Mouse (Mus musculus): Measurements from ENCODE around the gene Acaa1b. TPM values are rescaled to one million over a fixed set of nuclear protein-coding genes. Genes with fewer than 3 reads are reported as not detected.

The Acaa1b gene
- polyA plus RNA-seq, 1 experiment from 2014 or later, result 13.5 TPM

GRCm38 (mm10) chr9:119128436-119129181, 28.3 kb downstream of the Acaa1b start:
- Histone ChIP-seq H3K4me1 (ENCODE audit: control insufficient read depth, insufficient read depth, low read length) (0 out of 2 replicates have a peak, but pooled peaks cover 4% of the 10 kb centered on the region), H3K4me3 (ENCODE audit: low read length) (no peak overlapping the region), H3K9me3 (ENCODE audit: control insufficient read depth, low read length) (no peaks in the 10 kb centered on the region), H3K36me3 (ENCODE audit: control insufficient read depth, insufficient read depth, low read length) (no peaks in the 10 kb centered on the region), H3K4me2 (replicated peaks; ENCODE audit: low read depth, low read length) (no peak overlapping the region), H3K27ac (ENCODE audit: low read depth, low read length) (no peak overlapping the region), H3K9ac (ENCODE audit: low read depth, low read length) (no peak overlapping the region), H3K27me3 (ENCODE audit: control insufficient read depth, insufficient read depth, low read length) (no peaks in the 10 kb centered on the region)
- 0 out of 2 replicates have a peak, but pooled peaks have one; percentile 18 for ATAC-seq (ENCODE audit: low FRiP score, low TSS enrichment)
- 87% methylated on average over 12 of the region's 12 CpGs for WGBS

GRCm38 (mm10) chr9:119122596-119123369, 34.1 kb downstream of the Acaa1b start:
- H3K4me1 ChIP-seq (ENCODE audit: control insufficient read depth, insufficient read depth, low read length), result peaks cover 17% of the 10 kb centered on the region
- no peaks in the 10 kb centered on the region for H3K27me3 ChIP-seq (ENCODE audit: control insufficient read depth, insufficient read depth, low read length)
- no peaks in the 10 kb centered on the region for H3K9me3 ChIP-seq (ENCODE audit: control insufficient read depth, low read length)
- H3K36me3 ChIP-seq (ENCODE audit: control insufficient read depth, insufficient read depth, low read length), result no peaks in the 10 kb centered on the region
- H3K4me2 ChIP-seq (replicated peaks; ENCODE audit: low read depth, low read length), result no peak overlapping the region
- no peak for ATAC-seq (ENCODE audit: low FRiP score, low TSS enrichment)
- no peak overlapping the region for H3K27ac ChIP-seq (ENCODE audit: low read depth, low read length)
- no peak overlapping the region for H3K9ac ChIP-seq (ENCODE audit: low read depth, low read length)
- no peak overlapping the region for H3K4me3 ChIP-seq (ENCODE audit: low read length)
- WGBS, result 78% methylated on average over 18 of the region's 18 CpGs

GRCm38 (mm10) chr9:119120168-119120560, 36.7 kb downstream of the Acaa1b start:
- Histone ChIP-seq H3K9ac (ENCODE audit: low read depth, low read length) (no peak overlapping the region), H3K4me2 (replicated peaks; ENCODE audit: low read depth, low read length) (0 out of 2 replicates have a peak overlapping the region, but pooled peaks have one; percentile 5), H3K9me3 (ENCODE audit: control insufficient read depth, low read length) (no peaks in the 10 kb centered on the region), H3K27me3 (ENCODE audit: control insufficient read depth, insufficient read depth, low read length) (no peaks in the 10 kb centered on the region), H3K4me3 (ENCODE audit: low read length) (no peak overlapping the region), H3K27ac (ENCODE audit: low read depth, low read length) (no peak overlapping the region), H3K4me1 (ENCODE audit: control insufficient read depth, insufficient read depth, low read length) (peaks cover 17% of the 10 kb centered on the region), H3K36me3 (ENCODE audit: control insufficient read depth, insufficient read depth, low read length) (no peaks in the 10 kb centered on the region)
- no peak for ATAC-seq (ENCODE audit: low FRiP score, low TSS enrichment)
- 53% methylated on average over 3 of the region's 3 CpGs for WGBS

GRCm38 (mm10) chr9:119119409-119120167, 37.3 kb downstream of the Acaa1b start:
- WGBS, result 68% methylated on average over 19 of the region's 19 CpGs
- H3K36me3 ChIP-seq (ENCODE audit: control insufficient read depth, insufficient read depth, low read length), result no peaks in the 10 kb centered on the region
- 0 out of 2 replicates have a peak overlapping the region, but pooled peaks have one; percentile 17 for H3K4me2 ChIP-seq (replicated peaks; ENCODE audit: low read depth, low read length)
- H3K4me3 ChIP-seq (ENCODE audit: low read length), result no peak overlapping the region
- peak; percentile 77 for ATAC-seq (ENCODE audit: low FRiP score, low TSS enrichment)
- no peak overlapping the region for H3K9ac ChIP-seq (ENCODE audit: low read depth, low read length)
- H3K9me3 ChIP-seq (ENCODE audit: control insufficient read depth, low read length), result no peaks in the 10 kb centered on the region
- no peaks in the 10 kb centered on the region for H3K27me3 ChIP-seq (ENCODE audit: control insufficient read depth, insufficient read depth, low read length)
- H3K27ac ChIP-seq (ENCODE audit: low read depth, low read length), result peak overlapping the region; percentile 55; the same call in 1 of the 2 replicates
- H3K4me1 ChIP-seq (ENCODE audit: control insufficient read depth, insufficient read depth, low read length), result peaks cover 17% of the 10 kb centered on the region

- 86% methylated on average over 17 of the region's 17 CpGs for WGBS
- Histone ChIP-seq H3K4me3 (ENCODE audit: low read length) (no peak overlapping the region), H3K9me3 (ENCODE audit: control insufficient read depth, low read length) (no peaks in the 10 kb centered on the region), H3K36me3 (ENCODE audit: control insufficient read depth, insufficient read depth, low read length) (no peaks in the 10 kb centered on the region), H3K9ac (ENCODE audit: low read depth, low read length) (no peak overlapping the region), H3K4me2 (replicated peaks; ENCODE audit: low read depth, low read length) (no peak overlapping the region), H3K27me3 (ENCODE audit: control insufficient read depth, insufficient read depth, low read length) (no peaks in the 10 kb centered on the region), H3K27ac (ENCODE audit: low read depth, low read length) (no peak overlapping the region), H3K4me1 (ENCODE audit: control insufficient read depth, insufficient read depth, low read length) (peaks cover 5% of the 10 kb centered on the region; the same call in 1 of the 2 replicates)
- no peak for ATAC-seq (ENCODE audit: low FRiP score, low TSS enrichment)
These were observed 42.0 kb downstream of the Acaa1b start for GRCm38 (mm10) chr9:119114911-119115310.

- H3K9ac ChIP-seq (ENCODE audit: low read depth, low read length), result no peak overlapping the region
- H3K9me3 ChIP-seq (ENCODE audit: control insufficient read depth, low read length), result no peaks in the 10 kb centered on the region
- peak overlapping the region; percentile 32; the same call in 1 of the 2 replicates for H3K27ac ChIP-seq (ENCODE audit: low read depth, low read length)
- H3K4me1 ChIP-seq (ENCODE audit: control insufficient read depth, insufficient read depth, low read length), result no peaks in the 10 kb centered on the region
- no peak overlapping the region for H3K4me2 ChIP-seq (replicated peaks; ENCODE audit: low read depth, low read length)
- WGBS, result 43% methylated on average over 3 of the region's 3 CpGs
- H3K36me3 ChIP-seq (ENCODE audit: control insufficient read depth, insufficient read depth, low read length), result no peaks in the 10 kb centered on the region
- no peak overlapping the region for H3K4me3 ChIP-seq (ENCODE audit: low read length)
- no peaks in the 10 kb centered on the region for H3K27me3 ChIP-seq (ENCODE audit: control insufficient read depth, insufficient read depth, low read length)
- ATAC-seq (ENCODE audit: low FRiP score, low TSS enrichment), result 0 out of 2 replicates have a peak, but pooled peaks have one; percentile 11
These were observed 46.3 kb downstream of the Acaa1b start for GRCm38 (mm10) chr9:119110640-119111039.

GRCm38 (mm10) chr9:119109685-119110353, 47.1 kb downstream of the Acaa1b start:
- Histone ChIP-seq H3K4me1 (ENCODE audit: control insufficient read depth, insufficient read depth, low read length) (no peaks in the 10 kb centered on the region), H3K36me3 (ENCODE audit: control insufficient read depth, insufficient read depth, low read length) (no peaks in the 10 kb centered on the region), H3K9me3 (ENCODE audit: control insufficient read depth, low read length) (no peaks in the 10 kb centered on the region), H3K27ac (ENCODE audit: low read depth, low read length) (no peak overlapping the region), H3K4me2 (replicated peaks; ENCODE audit: low read depth, low read length) (no peak overlapping the region), H3K27me3 (ENCODE audit: control insufficient read depth, insufficient read depth, low read length) (no peaks in the 10 kb centered on the region), H3K9ac (ENCODE audit: low read depth, low read length) (no peak overlapping the region), H3K4me3 (ENCODE audit: low read length) (no peak overlapping the region)
- 70% methylated on average over 12 of the region's 12 CpGs for WGBS
- no peak for ATAC-seq (ENCODE audit: low FRiP score, low TSS enrichment)

- no peaks in the 10 kb centered on the region for H3K4me1 ChIP-seq (ENCODE audit: control insufficient read depth, insufficient read depth, low read length)
- no peaks in the 10 kb centered on the region for H3K27me3 ChIP-seq (ENCODE audit: control insufficient read depth, insufficient read depth, low read length)
- H3K4me3 ChIP-seq (ENCODE audit: low read length), result no peak overlapping the region
- no peak overlapping the region for H3K27ac ChIP-seq (ENCODE audit: low read depth, low read length)
- ATAC-seq (ENCODE audit: low FRiP score, low TSS enrichment), result no peak
- WGBS, result 86% methylated on average over 4 of the region's 4 CpGs
- no peaks in the 10 kb centered on the region for H3K9me3 ChIP-seq (ENCODE audit: control insufficient read depth, low read length)
- no peak overlapping the region for H3K4me2 ChIP-seq (replicated peaks; ENCODE audit: low read depth, low read length)
- H3K36me3 ChIP-seq (ENCODE audit: control insufficient read depth, insufficient read depth, low read length), result no peaks in the 10 kb centered on the region
- no peak overlapping the region for H3K9ac ChIP-seq (ENCODE audit: low read depth, low read length)
These were observed 49.3 kb downstream of the Acaa1b start for GRCm38 (mm10) chr9:119107566-119107965.

Data from kidney, embryonic 14.5 days (tissue).